Mouse (Mus musculus) mesoderm, embryonic 11.5 days (tissue): ENCODE measurements at regions not wholly inside any gene's neighbourhood (a gene's known extent, or its start where the extent isn't known, plus 50 kb on each side); places are given as distances from the start of the nearest gene placed in this dataset.

ENCODE experiments used
- DNase-seq: peaks from one replicate; pipeline ENCODE4 v3.0.0-alpha.2; 2012; ENCODE audit warnings: low read depth, low spot score

GRCm38 (mm10) chr7:137748936-137749335, 311.5 kb downstream of the Glrx3 start:
- no peak for DNase-seq

- DNase-seq = no peak
These were observed 313.3 kb downstream of the Glrx3 start for GRCm38 (mm10) chr7:137750741-137751140.

GRCm38 (mm10) chr7:137751151-137751859, 313.9 kb downstream of the Glrx3 start:
- DNase-seq = peak; percentile 44

GRCm38 (mm10) chr7:137765961-137766360, 328.5 kb downstream of the Glrx3 start:
- DNase-seq = no peak

GRCm38 (mm10) chr7:137766721-137767120, 329.3 kb downstream of the Glrx3 start:
- no peak for DNase-seq

GRCm38 (mm10) chr7:137773051-137773964, 335.9 kb downstream of the Glrx3 start:
- DNase-seq = no peak

- DNase-seq = no peak
These were observed 336.5 kb downstream of the Glrx3 start for GRCm38 (mm10) chr7:137773965-137774310.

GRCm38 (mm10) chr7:137783954-137784353, 346.5 kb downstream of the Glrx3 start:
- DNase-seq = peak; percentile 55

GRCm38 (mm10) chr7:137805361-137805760, 367.9 kb downstream of the Glrx3 start:
- DNase-seq = peak; percentile 59

- no peak for DNase-seq
These were observed 375.4 kb downstream of the Glrx3 start for GRCm38 (mm10) chr7:137812839-137813238.

GRCm38 (mm10) chr7:137840520-137840919, 403.1 kb downstream of the Glrx3 start:
- no peak for DNase-seq

- peak; percentile 37 for DNase-seq
These were observed 403.6 kb downstream of the Glrx3 start for GRCm38 (mm10) chr7:137841044-137841443.

- peak; percentile 63 for DNase-seq
These were observed 404.2 kb downstream of the Glrx3 start for GRCm38 (mm10) chr7:137841456-137842100.

GRCm38 (mm10) chr7:137847856-137848255, 410.4 kb downstream of the Glrx3 start:
- no peak for DNase-seq

- DNase-seq = no peak
These were observed 413.6 kb downstream of the Glrx3 start for GRCm38 (mm10) chr7:137851061-137851460.

GRCm38 (mm10) chr7:137859681-137860080, 422.3 kb downstream of the Glrx3 start:
- DNase-seq = no peak

GRCm38 (mm10) chr7:137860520-137860919, 423.1 kb downstream of the Glrx3 start:
- no peak for DNase-seq

GRCm38 (mm10) chr7:137864912-137865311, 427.5 kb downstream of the Glrx3 start:
- peak; percentile 35 for DNase-seq

GRCm38 (mm10) chr7:137865457-137865856, 428.0 kb downstream of the Glrx3 start:
- no peak for DNase-seq

GRCm38 (mm10) chr7:137866880-137867279, 429.5 kb downstream of the Glrx3 start:
- no peak for DNase-seq

GRCm38 (mm10) chr7:137868501-137868900, 431.1 kb downstream of the Glrx3 start:
- no peak for DNase-seq

- no peak for DNase-seq
These were observed 437.9 kb downstream of the Glrx3 start for GRCm38 (mm10) chr7:137875306-137875705.
